Mouse (Mus musculus) layer of hippocampus, adult 8-10 months (tissue): ENCODE measurements at regions not wholly inside any gene's neighbourhood (a gene's known extent, or its start where the extent isn't known, plus 50 kb on each side); places are given as distances from the start of the nearest gene placed in this dataset.

Experiments used
- DNase-seq, 2 experiments: peaks; one replicate each; pipeline ENCODE4 v3.0.0; 2022; ENCODE audit warnings: low spot score in 2 of 2

- no peak for DNase-seq
Observed at GRCm38 (mm10) chr9:84408260-84409203, 483.6 kb downstream of the Bckdhb start.
